In the genomic region with DNA sequence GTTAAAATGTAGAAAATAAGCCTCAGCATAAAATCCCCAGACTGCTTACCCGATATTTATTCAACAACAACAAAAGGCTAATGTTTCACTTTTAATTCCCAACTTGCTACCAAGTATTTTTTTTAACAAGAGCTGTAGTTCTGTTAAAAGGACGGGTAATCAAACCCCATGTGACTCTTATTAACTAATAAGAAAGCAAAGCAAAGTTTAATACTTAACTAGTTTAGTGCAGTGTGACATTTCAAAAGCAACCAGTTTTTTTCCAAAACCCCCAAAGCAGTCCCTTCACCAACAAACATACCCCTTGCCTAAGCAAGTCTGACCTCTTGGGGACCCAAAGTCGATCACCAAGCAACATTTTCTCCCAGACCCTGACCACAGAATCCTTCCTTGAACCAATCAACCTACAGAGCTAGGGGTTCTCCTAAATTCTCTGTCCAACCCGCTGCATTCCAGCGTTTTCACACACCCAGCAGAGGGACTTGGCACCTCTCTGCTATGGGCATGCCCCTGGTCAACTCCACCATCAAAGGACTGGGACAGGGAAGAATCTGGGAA, we compare ENCODE assay signal across 8 mouse cellular contexts. TPM values are rescaled to one million over a fixed set of nuclear protein-coding genes. Genes with fewer than 3 reads are reported as not detected.
DNase-seq lines count a peak whose midpoint lies in the region; ATAC-seq and TF ChIP-seq lines count a peak whose summit lies in the region.

No protein-coding gene starts in this region.

- no peak overlapping the region for H3K27ac ChIP-seq in testis, adult 2 months (ENCODE audit: control insufficient read depth, insufficient read depth, low read depth, low read length)
- H3K27ac ChIP-seq in hindbrain, embryonic 12.5 days, result no peak overlapping the region
- no peak overlapping the region for H3K27ac ChIP-seq in liver, postnatal 0 days (ENCODE audit: low read depth)
- no peak overlapping the region; the same call in 1 of the 2 replicates for H3K27ac ChIP-seq in stomach, postnatal 0 days (replicated peaks)

- H3K4me3 ChIP-seq in testis, adult 2 months (ENCODE audit: control insufficient read depth, low read depth, low read length), result peak overlapping the region; percentile 90
- peak overlapping the region; percentile 70 for H3K4me3 ChIP-seq in hindbrain, embryonic 12.5 days
- peak overlapping the region; percentile 61 for H3K4me3 ChIP-seq in liver, postnatal 0 days (ENCODE audit: low read depth, low read length)
- peak overlapping the region; percentile 75 for H3K4me3 ChIP-seq in stomach, postnatal 0 days (ENCODE audit: low read depth, low read length)

- H3K36me3 ChIP-seq in testis, adult 2 months (ENCODE audit: control insufficient read depth, insufficient read depth, low read length), result no peaks in the 10 kb centered on the region
- H3K36me3 ChIP-seq in hindbrain, embryonic 12.5 days, result no peaks in the 10 kb centered on the region
- H3K36me3 ChIP-seq in liver, postnatal 0 days (replicated peaks; ENCODE audit: insufficient read depth, low read length), result no peaks in the 10 kb centered on the region
- no peaks in the 10 kb centered on the region for H3K36me3 ChIP-seq in stomach, postnatal 0 days (ENCODE audit: control insufficient read depth, insufficient read depth, low read length)

- no peak for TF ChIP-seq CTCF in testis, adult 2 months (IDR thresholded peaks at IDR 0.05; ENCODE audit: control insufficient read depth, insufficient read depth, insufficient replicate concordance, low read depth, low read length)
- no peak for TF ChIP-seq CTCF in liver, postnatal 0 days (IDR thresholded peaks at IDR 0.05; ENCODE audit: low read depth)
- no peak for TF ChIP-seq CTCF in stomach, postnatal 0 days (IDR thresholded peaks at IDR 0.05; ENCODE audit: low read depth)

- no peaks in the 10 kb centered on the region for H3K27me3 ChIP-seq in testis, adult 2 months (ENCODE audit: control insufficient read depth, insufficient read depth, low read length)
- H3K27me3 ChIP-seq in hindbrain, embryonic 12.5 days, result no peaks in the 10 kb centered on the region
- peaks cover 21% of the 10 kb centered on the region for H3K27me3 ChIP-seq in liver, postnatal 0 days (ENCODE audit: insufficient read depth, low read length)
- H3K27me3 ChIP-seq in stomach, postnatal 0 days (ENCODE audit: control insufficient read depth, insufficient read depth, low read length), result no peaks in the 10 kb centered on the region

- peaks cover 12% of the 10 kb centered on the region for H3K4me1 ChIP-seq in testis, adult 2 months (ENCODE audit: control insufficient read depth, insufficient read depth, low read length)
- H3K4me1 ChIP-seq in hindbrain, embryonic 12.5 days, result peaks cover 13% of the 10 kb centered on the region
- H3K4me1 ChIP-seq in liver, postnatal 0 days (ENCODE audit: insufficient read depth), result peaks cover 9% of the 10 kb centered on the region; the same call in 1 of the 2 replicates
- 0 out of 2 replicates have a peak, but pooled peaks cover 3% of the 10 kb centered on the region for H3K4me1 ChIP-seq in stomach, postnatal 0 days (replicated peaks; ENCODE audit: control insufficient read depth, insufficient read depth)

- H3K4me2 ChIP-seq in hindbrain, embryonic 12.5 days (replicated peaks), result peak overlapping the region; percentile 87
- peak overlapping the region; percentile 85 for H3K4me2 ChIP-seq in liver, postnatal 0 days (ENCODE audit: low read depth, low read length)
- peak overlapping the region; percentile 98 for H3K4me2 ChIP-seq in stomach, postnatal 0 days (replicated peaks; ENCODE audit: low read depth)

- peak overlapping the region; percentile 76; the same call in 1 of the 2 replicates for H3K9ac ChIP-seq in hindbrain, embryonic 12.5 days
- H3K9ac ChIP-seq in liver, postnatal 0 days (replicated peaks), result no peak overlapping the region; the same call in 1 of the 2 replicates
- H3K9ac ChIP-seq in stomach, postnatal 0 days (ENCODE audit: low read length), result peak overlapping the region; percentile 78

- H3K9me3 ChIP-seq in hindbrain, embryonic 12.5 days (replicated peaks), result no peaks in the 10 kb centered on the region
- no peaks in the 10 kb centered on the region for H3K9me3 ChIP-seq in liver, postnatal 0 days (ENCODE audit: low read length)
- H3K9me3 ChIP-seq in stomach, postnatal 0 days (ENCODE audit: control insufficient read depth, low read length), result no peaks in the 10 kb centered on the region

- 0 out of 2 replicates have a peak, but pooled peaks have one; percentile 1 for ATAC-seq in hindbrain, embryonic 12.5 days (ENCODE audit: low FRiP score)
- no peak for ATAC-seq in liver, postnatal 0 days
- no peak for ATAC-seq in stomach, postnatal 0 days (ENCODE audit: low FRiP score, low TSS enrichment)
- no peak for ATAC-seq in activated CD4-positive, CD25-positive, alpha-beta regulatory T cell, adult 4 months

- DNase-seq in testis, postnatal 14 days (ENCODE audit: low spot score), result no peak
- no peak for DNase-seq in liver, postnatal 0 days
- no peak for DNase-seq in stomach, postnatal 0 days (ENCODE audit: low spot score)
- no peak for DNase-seq in left cerebral cortex, adult 9 months (ENCODE audit: low spot score in 2 of 2)
- DNase-seq in c-Kit-positive CD71-positive TER-119-positive erythroid progenitor cells, embryonic 14.5 days (ENCODE audit: low spot score), result no peak

- TF ChIP-seq EP300 in liver, postnatal 0 days (IDR thresholded peaks at IDR 0.05; ENCODE audit: low read depth), result no peak
- TF ChIP-seq EP300 in stomach, postnatal 0 days (optimal IDR thresholded peaks at IDR 0.05), result no peak

- no peak for TF ChIP-seq POLR2A in testis, adult 2 months (IDR thresholded peaks at IDR 0.05; ENCODE audit: control insufficient read depth, low read depth, low read length)

- 30% methylated on average over 5 of the region's 5 CpGs for WGBS in hindbrain, embryonic 12.5 days
- 25% methylated on average over 5 of the region's 5 CpGs for WGBS in liver, postnatal 0 days (ENCODE audit: insufficient replicate concordance)
- WGBS in stomach, postnatal 0 days, result 22% methylated on average over 5 of the region's 5 CpGs

RNA-seq across cellular contexts. Expression of gene Prkaa2, which starts 1.0 kb away (rescaled TPM):
- polyA plus RNA-seq in testis, adult 2 months (2012; rRNA removed), result 0.37 and 0.38 TPM in 2 replicates
- 7.0 and 9.2 TPM in 2 replicates for polyA plus RNA-seq in hindbrain, embryonic 12.5 days (2016; fragmentation: Nextera tagmentation; extraction: Ambion mirVana)
- polyA plus RNA-seq in liver, postnatal 0 days (2015; fragmentation: Nextera tagmentation; extraction: Ambion mirVana), result 1.1 TPM in 2 replicates
- polyA plus RNA-seq in stomach, postnatal 0 days (2015; fragmentation: Nextera tagmentation; extraction: Ambion mirVana), result 3.6 and 4.5 TPM in 2 replicates
- under 1 TPM in 1 of 2 experiments, not detected in 1; 0.07 TPM for polyA plus RNA-seq in activated CD4-positive, CD25-positive, alpha-beta regulatory T cell, adult 4 months (2017; shearing (Covaris generic))

RNA-seq across cellular contexts. Expression of gene Plpp3, which starts 48.4 kb away (rescaled TPM):
- 12.3 and 12.5 TPM in 2 replicates for polyA plus RNA-seq in testis, adult 2 months (2012; rRNA removed)
- 91.5 and 91.7 TPM in 2 replicates for polyA plus RNA-seq in hindbrain, embryonic 12.5 days (2016; fragmentation: Nextera tagmentation; extraction: Ambion mirVana)
- 50.3 and 62.4 TPM in 2 replicates for polyA plus RNA-seq in liver, postnatal 0 days (2015; fragmentation: Nextera tagmentation; extraction: Ambion mirVana)
- polyA plus RNA-seq in stomach, postnatal 0 days (2015; fragmentation: Nextera tagmentation; extraction: Ambion mirVana), result 60.2 and 64.4 TPM in 2 replicates
- polyA plus RNA-seq in activated CD4-positive, CD25-positive, alpha-beta regulatory T cell, adult 4 months (2017; shearing (Covaris generic)), result not detected

Comparison
In these comparisons a context has a peak if more than half of its experiments do, and no peak if none do; other contexts are left out.
1. RNA of gene Plpp3, which starts 48.4 kb away (polyA plus RNA-seq): 91.5 to 91.7 TPM in hindbrain, embryonic 12.5 days, 50.3 to 62.4 TPM in liver, postnatal 0 days, 60.2 to 64.4 TPM in stomach, postnatal 0 days and 12.3 to 12.5 TPM in testis, adult 2 months; not detected in activated CD4-positive, CD25-positive, alpha-beta regulatory T cell, adult 4 months; every median in the first group is over 10 times any median in the second.
2. Peak in every context shown above with its lines, with median percentiles within 50 percentile points of each other: H3K4me3 ChIP-seq and H3K4me2 ChIP-seq.